Mouse (Mus musculus): ENCODE data around the gene Wnt16. TPM values are rescaled to one million over a fixed set of nuclear protein-coding genes. Genes with fewer than 3 reads are reported as not detected.

Wnt16 gene
- total and polyA plus RNA-seq, 3 experiments = not detected

DNA sequence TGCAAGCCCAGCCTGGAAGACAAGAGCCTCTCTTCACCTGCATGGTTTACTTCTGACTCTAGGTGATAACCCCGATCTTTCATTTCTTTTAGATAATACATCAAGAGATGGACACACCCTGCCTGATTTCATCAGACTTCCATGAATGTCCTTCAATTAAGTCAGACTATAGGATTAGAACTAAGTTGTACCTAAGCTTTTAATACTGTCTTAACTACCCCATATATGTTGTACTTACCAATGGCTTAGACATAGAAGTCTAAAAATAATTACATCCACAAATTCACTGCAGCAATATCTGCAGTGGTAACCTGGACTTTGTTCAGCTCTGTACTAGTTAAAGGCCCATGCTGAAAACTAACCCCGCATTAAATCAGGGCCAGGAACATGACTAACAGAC lies 44.5 kb downstream of the Wnt16 start:
- H3K9me3 ChIP-seq (replicated peaks; ENCODE audit: insufficient read depth, low read length) = no peaks in the 10 kb centered on the region
- H3K4me3 ChIP-seq (ENCODE audit: control insufficient read depth in 1 of 2, insufficient read depth in 1 of 2, low read depth in 2 of 2, low read length in 2 of 2) = no peak overlapping the region
- no peak for DNase-seq (ENCODE audit: low read depth, low spot score)
- H3K27me3 ChIP-seq (ENCODE audit: control insufficient read depth in 1 of 2, insufficient read depth in 2 of 2, low read length in 2 of 2) = no peaks in the 10 kb centered on the region
- no peaks in the 10 kb centered on the region for H3K79me2 ChIP-seq (ENCODE audit: control insufficient read depth, insufficient read depth, low read length, poor library complexity)
- H3K9ac ChIP-seq (ENCODE audit: control insufficient read depth, low read depth, low read length, poor library complexity, severe bottlenecking) = no peak overlapping the region
- H3K4me1 ChIP-seq (ENCODE audit: control insufficient read depth in 1 of 2, insufficient read depth in 2 of 2, low read length in 2 of 2) = no peaks in the 10 kb centered on the region
- no peak overlapping the region for H3K27ac ChIP-seq (ENCODE audit: control insufficient read depth, low read depth, low read length)
- no peak for TF ChIP-seq ELF1 (IDR thresholded peaks at IDR 0.05; ENCODE audit: low read depth, low read length)
- TF ChIP-seq NRF1 (IDR thresholded peaks at IDR 0.05; ENCODE audit: insufficient read depth, low read depth, low read length, poor library complexity, severe bottlenecking) = no peak
- TF ChIP-seq ZNF384 (IDR thresholded peaks at IDR 0.05; ENCODE audit: low read depth, low read length) = no peak
- no peak for TF ChIP-seq POLR2AphosphoS2 (IDR thresholded peaks at IDR 0.05; ENCODE audit: low read length)
- no peak for TF ChIP-seq SIN3A (IDR thresholded peaks at IDR 0.05; ENCODE audit: low read length)
- no peak for TF ChIP-seq EP300 (IDR thresholded peaks at IDR 0.05; ENCODE audit: low read depth in 1 of 2, low read length in 2 of 2)
- TF ChIP-seq RAD21 (IDR thresholded peaks at IDR 0.05; ENCODE audit: low read depth, low read length) = no peak
- no peak for TF ChIP-seq POLR2AphosphoS5 (IDR thresholded peaks at IDR 0.05; ENCODE audit: borderline replicate concordance, low read depth, low read length)
- no peak for TF ChIP-seq GATA1 (IDR thresholded peaks at IDR 0.05; ENCODE audit: low read depth, low read length)
- TF ChIP-seq BHLHE40 (IDR thresholded peaks at IDR 0.05; ENCODE audit: borderline replicate concordance, low read depth, low read length) = no peak
- TF ChIP-seq KAT2A (conservative IDR thresholded peaks at IDR 0.05; ENCODE audit: low read depth, low read length) = no peak
- no peak for TF ChIP-seq MYC (IDR thresholded peaks at IDR 0.05; ENCODE audit: low read depth, low read length)
- H3K36me3 ChIP-seq (ENCODE audit: control insufficient read depth in 1 of 2, insufficient read depth in 2 of 2, low read length in 2 of 2) = no peaks in the 10 kb centered on the region; a peak in 2 of 4 replicates

DNA sequence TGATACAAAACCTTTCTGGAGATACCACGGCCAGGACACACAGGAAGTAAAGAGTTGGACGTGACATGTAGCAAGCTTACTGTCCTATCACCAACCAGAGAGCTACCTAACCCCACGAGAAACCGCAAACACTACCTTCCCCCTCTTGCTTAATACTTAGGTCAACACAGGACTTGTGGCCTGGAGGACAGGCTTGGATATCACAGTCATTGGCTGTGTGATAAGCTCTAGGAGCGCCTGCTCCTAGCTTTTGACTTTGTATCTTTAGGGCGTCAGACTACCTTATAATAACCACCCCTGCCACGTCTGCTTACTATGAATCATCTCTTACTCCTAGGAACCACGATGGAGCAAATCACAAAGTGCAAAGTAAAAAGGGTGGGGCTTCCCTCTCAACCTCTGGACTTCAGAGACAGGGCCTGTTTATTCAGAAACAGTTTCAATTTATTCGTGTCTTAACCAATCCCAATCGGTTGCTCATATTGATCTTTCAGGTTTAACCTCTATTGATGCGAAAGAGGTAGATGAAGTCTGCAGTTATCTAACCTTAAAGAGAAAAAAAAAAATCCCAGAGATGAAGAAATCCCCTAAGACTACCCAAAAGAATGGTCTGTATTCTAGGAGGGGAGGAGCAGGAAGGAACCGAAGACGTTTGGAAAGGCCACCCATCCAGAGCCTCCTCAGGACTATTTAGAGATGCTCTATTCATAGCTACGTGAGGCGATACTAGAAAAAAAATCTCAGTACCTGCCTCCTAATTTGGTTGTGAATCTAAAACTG lies 51.9 kb downstream of the Wnt16 start:
- Histone ChIP-seq H3K27me3 (ENCODE audit: control insufficient read depth in 1 of 2, insufficient read depth in 2 of 2, low read length in 2 of 2) (no peaks in the 10 kb centered on the region), H3K36me3 (ENCODE audit: control insufficient read depth in 1 of 2, insufficient read depth in 2 of 2, low read length in 2 of 2) (peaks cover 0 to 10% of the 10 kb centered on the region in 2 experiments), H3K4me3 (ENCODE audit: control insufficient read depth in 1 of 2, insufficient read depth in 1 of 2, low read depth in 2 of 2, low read length in 2 of 2) (no peak overlapping the region), H3K4me1 (ENCODE audit: control insufficient read depth in 1 of 2, insufficient read depth in 2 of 2, low read length in 2 of 2) (peaks cover 2 to 7% of the 10 kb centered on the region in 2 experiments; a peak in 3 of 4 replicates), H3K9me3 (replicated peaks; ENCODE audit: insufficient read depth, low read length) (no peaks in the 10 kb centered on the region), H3K9ac (ENCODE audit: control insufficient read depth, low read depth, low read length, poor library complexity, severe bottlenecking) (no peak overlapping the region), H3K27ac (ENCODE audit: control insufficient read depth, low read depth, low read length) (no peak overlapping the region), H3K79me2 (ENCODE audit: control insufficient read depth, insufficient read depth, low read length, poor library complexity) (peaks cover 15% of the 10 kb centered on the region)
- TF ChIP-seq MXI1 (IDR thresholded peaks at IDR 0.05; ENCODE audit: low read depth, low read length) = no peak
- no peak for TF ChIP-seq JUND (IDR thresholded peaks at IDR 0.05; ENCODE audit: low read depth, low read length)
- no peak for TF ChIP-seq E2F4 (IDR thresholded peaks at IDR 0.05; ENCODE audit: borderline replicate concordance, low read depth, low read length)
- TF ChIP-seq RCOR1 (IDR thresholded peaks at IDR 0.05; ENCODE audit: low read depth, low read length) = no peak
- no peak for TF ChIP-seq NELFE (IDR thresholded peaks at IDR 0.05; ENCODE audit: low read depth, low read length)
- TF ChIP-seq MAZ (IDR thresholded peaks at IDR 0.05; ENCODE audit: low read depth, low read length) = no peak
- TF ChIP-seq RAD21 (IDR thresholded peaks at IDR 0.05; ENCODE audit: low read depth, low read length) = no peak
- TF ChIP-seq GATA1 (IDR thresholded peaks at IDR 0.05; ENCODE audit: low read depth, low read length) = no peak
- no peak for TF ChIP-seq TAL1 (IDR thresholded peaks at IDR 0.05; ENCODE audit: low read length)
- no peak for TF ChIP-seq MEF2A (IDR thresholded peaks at IDR 0.05; ENCODE audit: extremely low read depth, insufficient replicate concordance, low read depth, low read length, poor library complexity, severe bottlenecking)
- no peak for TF ChIP-seq SMC3 (IDR thresholded peaks at IDR 0.05; ENCODE audit: low read depth, low read length)
- DNase-seq (ENCODE audit: low read depth, low spot score) = no peak
